Mouse (Mus musculus) liver, postnatal 0 days (tissue): ENCODE results near the gene Hist1h3g.

ENCODE experiments used
- CTCF ChIP-seq: sonication (generic); IDR thresholded peaks from 2 replicates; pipeline ENCODE4 v1.5.1; 2016; ENCODE audit warnings: antibody characterized with exemption, low read depth
- EP300 ChIP-seq: IDR thresholded peaks from 2 replicates; pipeline ENCODE4 v1.6.1; 2016; ENCODE audit warnings: antibody characterized with exemption, low read depth, mild to moderate bottlenecking

DNA sequence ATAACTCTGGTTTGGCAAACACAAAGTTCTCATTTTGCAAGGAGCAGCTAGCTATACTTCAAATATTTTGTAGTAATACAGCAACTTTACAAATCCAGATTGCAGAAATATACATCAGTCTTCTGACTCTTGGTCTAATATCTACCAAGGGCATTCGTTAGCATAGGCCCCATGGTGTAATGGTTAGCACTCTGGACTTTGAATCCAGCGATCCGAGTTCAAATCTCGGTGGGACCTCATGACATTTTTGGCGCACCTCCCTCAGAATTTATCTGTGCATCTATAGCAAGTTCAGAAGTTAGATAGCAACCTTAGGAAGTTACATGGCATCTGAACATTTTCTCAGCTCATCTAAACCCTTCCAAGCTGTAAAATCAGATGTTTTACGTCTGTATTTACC is 16.3 kb upstream of the Hist1h3g start:
- no peak for TF ChIP-seq CTCF
- TF ChIP-seq EP300, result no peak; the same call in 1 of the 2 replicates
